Mouse (Mus musculus): ENCODE data around the gene Trpc1. TPM values are rescaled to one million over a fixed set of nuclear protein-coding genes. Genes with fewer than 3 reads are reported as not detected.

The Trpc1 gene
- 1.2 TPM for polyA plus RNA-seq (2015; fragmentation: Illumina TruSeq; extraction: RNeasy Lipid Tissue Mini Kit (QIAGEN cat#74804); ENCODE audit: insufficient read depth, low read depth, low replicate concordance)

DNA sequence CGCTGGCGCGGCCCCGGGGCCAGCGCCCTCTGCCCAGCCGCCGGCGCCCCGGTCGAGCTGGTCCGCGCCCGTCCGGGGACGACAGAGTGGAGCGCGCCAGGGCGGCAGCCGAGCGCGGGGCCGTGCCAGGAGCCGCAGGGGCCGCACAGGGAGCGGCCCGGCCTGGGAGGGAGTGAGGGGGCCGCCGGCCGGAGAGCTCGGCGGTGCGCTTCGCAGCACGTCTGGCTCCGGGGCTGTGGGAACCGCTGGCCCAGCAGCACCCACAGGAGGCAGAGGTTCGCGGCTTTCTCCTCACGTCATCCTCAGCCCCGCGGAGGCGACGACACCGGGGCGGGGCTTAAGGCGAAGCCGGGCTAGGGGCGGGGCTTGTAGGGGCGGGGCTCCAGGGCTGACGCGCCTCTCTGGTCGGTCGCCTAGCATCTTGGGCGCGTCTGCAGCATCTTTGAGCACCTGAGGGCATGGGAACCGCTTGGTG lies at the start of gene Trpc1:
TSS of gene Trpc1 (minus strand) at position 339 of the 475 bp plus-strand sequence.

Other genes with a start within 250 kb of the Trpc1 start
- gene U2surp, start 238.4 kb downstream of the Trpc1 start, polyA plus RNA-seq (2015; fragmentation: Illumina TruSeq; extraction: RNeasy Lipid Tissue Mini Kit (QIAGEN cat#74804); ENCODE audit: insufficient read depth, low read depth, low replicate concordance) = 7.2 TPM
- 0.22 TPM for gene Paqr9, start 190.7 kb downstream of the Trpc1 start, polyA plus RNA-seq (2015; fragmentation: Illumina TruSeq; extraction: RNeasy Lipid Tissue Mini Kit (QIAGEN cat#74804); ENCODE audit: insufficient read depth, low read depth, low replicate concordance)
- 3.2 TPM for gene Pcolce2, start 112.8 kb downstream of the Trpc1 start, polyA plus RNA-seq (2015; fragmentation: Illumina TruSeq; extraction: RNeasy Lipid Tissue Mini Kit (QIAGEN cat#74804); ENCODE audit: insufficient read depth, low read depth, low replicate concordance)
- gene Pls1, start 94.9 kb upstream of the Trpc1 start, polyA plus RNA-seq (2015; fragmentation: Illumina TruSeq; extraction: RNeasy Lipid Tissue Mini Kit (QIAGEN cat#74804); ENCODE audit: insufficient read depth, low read depth, low replicate concordance) = 1.2 TPM
- 2.0 TPM for gene Atr, start 107.2 kb upstream of the Trpc1 start, polyA plus RNA-seq (2015; fragmentation: Illumina TruSeq; extraction: RNeasy Lipid Tissue Mini Kit (QIAGEN cat#74804); ENCODE audit: insufficient read depth, low read depth, low replicate concordance)
- 4.0 TPM for gene Xrn1, start 204.4 kb upstream of the Trpc1 start, polyA plus RNA-seq (2015; fragmentation: Illumina TruSeq; extraction: RNeasy Lipid Tissue Mini Kit (QIAGEN cat#74804); ENCODE audit: insufficient read depth, low read depth, low replicate concordance)

All from pancreas, adult 10 weeks (tissue).